Mouse (Mus musculus) macrophage (primary cell): ENCODE results near the gene Rhoh. TPM values are rescaled to one million over a fixed set of nuclear protein-coding genes. Genes with fewer than 3 reads are reported as not detected.

ENCODE experiments used
- H3K27ac ChIP-seq: fragments of 350-480 bp; formaldehyde crosslinking; 2 replicates; pipeline ENCODE4 v1.9.0; 2021
- H3K36me3 ChIP-seq: fragments of 350-480 bp; formaldehyde crosslinking; 2 replicates; pipeline ENCODE4 v1.9.0; 2021; ENCODE audit errors: inconsistent target
- H3K4me3 ChIP-seq: fragments of 350-480 bp; formaldehyde crosslinking; 2 replicates; pipeline ENCODE4 v1.9.0; 2021; ENCODE audit errors: inconsistent target
- H3K79me2 ChIP-seq: fragments of 350-480 bp; formaldehyde crosslinking; 2 replicates; pipeline ENCODE4 v1.9.0; 2021; ENCODE audit errors: inconsistent target
- WGBS: methylation state at CpG from one replicate; pipeline ENCODE4 v1.1.7; 2026; ENCODE audit warnings: inconsistent platforms; ENCODE audit not compliant: missing documents; 5-methylcytosine and 5-hydroxymethylcytosine counted together
- polyA plus RNA-seq: library from polyadenylated mRNA; stranded (reverse); fragments of 250-400 nt; gene quantifications from 3 replicates; pipeline ENCODE4 v1.2.4, GENCODE M21; 2018; ENCODE audit warnings: inconsistent platforms

The Rhoh gene
- polyA plus RNA-seq, 1 experiment from 2014 or later, result 6.0 TPM

DNA sequence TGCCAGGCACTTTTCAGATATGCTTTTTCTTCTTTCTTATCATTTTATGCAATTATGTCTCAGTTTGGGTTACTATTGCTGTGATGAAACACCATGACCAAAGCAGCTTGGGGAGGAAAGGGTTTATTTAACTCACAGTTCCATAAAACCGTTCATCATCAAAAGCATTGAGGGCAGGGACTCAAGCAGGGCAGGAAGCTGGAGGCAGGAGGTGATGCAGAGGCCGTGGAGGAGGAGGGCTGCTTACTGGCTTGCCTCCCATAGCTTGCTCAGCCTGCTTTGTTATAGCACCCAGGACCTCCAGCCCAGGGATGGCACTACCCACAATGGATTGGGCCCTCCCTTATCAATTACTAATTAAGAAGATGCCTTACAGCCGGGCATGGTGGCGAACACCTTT lies 80.1 kb downstream of the Rhoh start:
- H3K36me3 ChIP-seq, result no peaks in the 10 kb centered on the region
- 70% methylated on average over 4 of the region's 4 CpGs for WGBS
- no peak overlapping the region for H3K4me3 ChIP-seq
- H3K79me2 ChIP-seq, result no peaks in the 10 kb centered on the region
- no peak overlapping the region for H3K27ac ChIP-seq

Other genes with a start within 250 kb of the Rhoh start
- gene Pds5a, start 162.9 kb upstream of the Rhoh start, polyA plus RNA-seq, result 38.5 to 63.2 TPM (median 51.3 TPM) in 3 replicates
- gene N4bp2, start 97.7 kb upstream of the Rhoh start, polyA plus RNA-seq, result 5.2 to 7.6 TPM (median 5.6 TPM) in 3 replicates
- gene Chrna9, start 73.7 kb downstream of the Rhoh start, polyA plus RNA-seq, result not detected in 3 replicates
- gene 9130230L23Rik, start 143.1 kb downstream of the Rhoh start, polyA plus RNA-seq, result 0.35 TPM in 1 of 3 replicates, not detected in the others